Mouse (Mus musculus): ENCODE results near the gene Reep6. TPM values are rescaled to one million over a fixed set of nuclear protein-coding genes. Genes with fewer than 3 reads are reported as not detected.

The Reep6 gene
- not detected for polyA plus RNA-seq (2014; fragmentation: Illumina TruSeq; extraction: RNeasy Lipid Tissue Mini Kit (QIAGEN cat#74804))

DNA sequence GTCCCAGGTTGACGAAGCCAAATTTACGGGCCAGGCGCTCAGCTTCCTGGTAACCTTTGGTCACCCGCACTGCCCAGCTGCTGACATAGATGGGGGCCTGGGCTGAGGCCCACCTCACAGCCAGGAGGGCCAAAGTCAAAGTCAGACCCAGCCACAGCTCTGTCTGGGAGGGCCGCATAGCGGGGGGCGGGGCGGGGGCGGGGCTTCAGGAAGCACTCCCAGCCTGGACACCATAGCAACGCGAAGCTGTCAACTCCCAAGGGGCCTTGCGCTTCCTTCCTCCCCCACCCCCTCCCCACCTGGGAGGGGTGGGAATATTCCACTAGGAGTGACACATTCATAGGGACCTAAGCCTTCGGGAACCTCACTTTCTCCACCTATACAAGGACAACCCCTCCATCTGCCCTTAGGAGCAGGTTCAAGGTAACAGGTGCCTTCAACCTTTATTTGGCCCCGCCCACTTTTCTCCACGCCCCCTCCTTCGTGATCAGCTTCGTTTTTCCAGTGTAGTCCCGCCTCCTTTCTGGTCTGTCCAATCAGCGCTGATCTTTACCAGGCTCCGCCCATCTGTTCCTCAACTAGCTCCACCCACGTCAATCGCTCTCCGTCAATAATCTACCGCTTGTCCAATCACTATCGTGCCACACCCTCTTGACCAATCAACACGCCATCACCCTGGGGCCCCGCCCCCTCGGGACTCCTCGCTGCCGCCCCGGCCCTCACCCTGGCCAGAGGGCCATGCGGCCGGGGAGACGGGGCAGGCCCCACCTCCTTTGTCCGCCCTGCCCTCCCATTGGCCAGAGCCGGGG, at the start of gene Reep6, which contains the start of gene Pcsk4:
Reep6 (plus strand) TSS at position 681 of the 809 bp plus-strand sequence.
Pcsk4 (minus strand) TSS at position 226 of the 809 bp plus-strand sequence.

DNA sequence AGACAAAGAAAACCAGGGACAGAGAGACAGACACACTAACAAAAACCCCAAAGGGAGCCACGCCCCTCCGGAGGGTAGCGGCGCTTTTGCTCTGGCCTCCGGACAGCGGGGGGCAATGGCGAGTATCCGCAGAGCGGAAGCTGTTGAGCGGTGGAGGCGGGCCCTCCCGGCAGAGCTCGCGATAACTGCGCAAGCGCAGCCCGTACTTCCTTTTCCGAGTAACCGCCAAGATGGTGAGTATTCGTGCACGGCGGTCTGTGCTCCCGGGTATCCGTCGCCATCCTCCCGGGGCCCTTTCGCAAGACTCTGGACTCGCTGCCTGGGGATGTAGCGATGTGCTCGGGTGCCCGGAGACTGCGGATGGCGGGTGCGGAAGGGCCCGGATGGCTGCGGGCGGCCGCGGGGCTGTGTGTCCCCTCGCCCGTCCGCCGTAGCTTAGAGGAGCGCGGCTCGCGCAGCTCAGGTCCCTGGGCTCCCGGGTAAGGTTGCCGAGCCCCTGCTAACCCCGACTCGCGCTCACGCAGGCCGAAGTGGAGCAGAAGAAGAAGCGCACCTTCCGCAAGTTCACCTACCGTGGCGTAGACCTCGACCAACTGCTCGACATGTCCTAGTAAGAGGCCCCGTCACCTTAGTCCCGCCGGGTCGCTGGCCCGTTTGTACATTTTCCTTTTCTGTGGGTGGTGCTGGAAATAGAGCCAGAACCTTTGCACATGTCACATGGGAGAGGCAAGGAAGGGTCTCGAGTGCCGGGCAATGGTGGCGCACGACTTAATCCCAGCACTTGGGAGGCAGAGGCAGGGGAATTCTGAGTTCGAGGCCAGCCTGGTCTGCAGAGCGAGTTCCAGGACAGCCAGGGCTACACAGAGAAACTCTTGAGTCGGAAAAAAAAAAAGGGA, 37.3 kb upstream of the Reep6 start, which contains the start of gene Rps15:
Rps15 (plus strand) TSS at position 203 of the 896 bp plus-strand sequence.

DNA sequence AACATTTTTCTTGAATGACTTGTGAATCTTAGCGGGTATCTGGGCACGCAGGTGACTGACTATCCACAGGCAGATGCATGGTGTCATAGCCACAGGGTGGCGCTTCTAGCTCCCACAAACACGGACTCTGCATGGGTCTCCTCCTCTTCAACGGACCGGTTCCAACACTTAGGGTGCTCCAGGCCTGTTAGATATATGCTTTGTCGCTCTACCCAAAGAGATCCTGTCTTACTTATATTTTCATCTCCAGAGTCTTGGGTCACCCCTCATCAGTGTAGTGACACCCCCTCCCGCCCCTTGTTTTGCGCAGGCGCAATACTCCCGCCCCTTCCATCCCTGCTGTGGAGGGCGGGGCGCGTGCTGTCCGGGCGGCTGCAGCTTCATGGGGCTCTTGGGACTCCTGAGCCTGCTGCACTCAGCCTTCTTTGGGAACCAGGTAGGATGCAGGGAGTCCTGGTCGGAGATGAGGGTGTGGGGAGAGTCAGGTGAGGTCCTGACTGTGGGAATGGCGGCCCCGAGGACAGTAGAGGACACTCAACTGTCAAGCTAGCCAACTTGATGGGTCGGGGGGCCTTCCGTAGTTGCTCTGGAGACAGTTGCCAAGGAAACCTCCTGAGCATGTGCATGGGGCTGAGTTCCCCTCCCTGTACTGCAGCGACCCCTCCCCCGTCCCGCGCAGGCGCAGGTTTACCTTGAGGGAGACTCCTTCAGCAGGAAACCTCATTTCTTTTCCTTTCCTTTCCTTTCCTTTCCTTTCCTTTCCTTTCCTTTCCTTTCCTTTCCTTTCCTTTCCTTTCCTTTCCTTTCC, 33.9 kb upstream of the Reep6 start, which contains the start of gene Apc2:
Apc2 (plus strand) TSS at position 360 of the 808 bp plus-strand sequence.

GRCm38 (mm10) chr10:80320340-80320760, 9.4 kb upstream of the Reep6 start, which contains the start of gene 2310011J03Rik:
Gene 2310011J03Rik (minus strand): TSS chr10:80320537.

GRCm38 (mm10) chr10:80348244-80348781, 18.6 kb downstream of the Reep6 start, which contains the start of gene Adamtsl5:
Gene Adamtsl5 (minus strand): TSS chr10:80348412.

GRCm38 (mm10) chr10:80356001-80356682, 26.4 kb downstream of the Reep6 start, which contains the start of gene Plk5:
Gene Plk5 (plus strand): TSS chr10:80356459.

Other genes with a start within 250 kb of the Reep6 start
- 0.29 TPM for gene Sbno2, start 224.4 kb upstream of the Reep6 start, polyA plus RNA-seq (2014; fragmentation: Illumina TruSeq; extraction: RNeasy Lipid Tissue Mini Kit (QIAGEN cat#74804))
- gene Stk11, start 214.2 kb upstream of the Reep6 start, polyA plus RNA-seq (2014; fragmentation: Illumina TruSeq; extraction: RNeasy Lipid Tissue Mini Kit (QIAGEN cat#74804)): 4.8 TPM
- 0.34 TPM for gene Atp5d, start 191.3 kb upstream of the Reep6 start, polyA plus RNA-seq (2014; fragmentation: Illumina TruSeq; extraction: RNeasy Lipid Tissue Mini Kit (QIAGEN cat#74804))
- not detected for gene Cbarp, start 189.1 kb upstream of the Reep6 start, polyA plus RNA-seq (2014; fragmentation: Illumina TruSeq; extraction: RNeasy Lipid Tissue Mini Kit (QIAGEN cat#74804))
- gene Midn, start 181.7 kb upstream of the Reep6 start, polyA plus RNA-seq (2014; fragmentation: Illumina TruSeq; extraction: RNeasy Lipid Tissue Mini Kit (QIAGEN cat#74804)): 10.3 TPM
- gene Cirbp, start 164.0 kb upstream of the Reep6 start, polyA plus RNA-seq (2014; fragmentation: Illumina TruSeq; extraction: RNeasy Lipid Tissue Mini Kit (QIAGEN cat#74804)): 34.8 TPM
- gene 1600002K03Rik, start 157.0 kb upstream of the Reep6 start, polyA plus RNA-seq (2014; fragmentation: Illumina TruSeq; extraction: RNeasy Lipid Tissue Mini Kit (QIAGEN cat#74804)): 1.1 TPM
- gene Efna2, start 150.5 kb upstream of the Reep6 start, polyA plus RNA-seq (2014; fragmentation: Illumina TruSeq; extraction: RNeasy Lipid Tissue Mini Kit (QIAGEN cat#74804)): 5.3 TPM
- 5.4 TPM for gene Mum1, start 103.5 kb upstream of the Reep6 start, polyA plus RNA-seq (2014; fragmentation: Illumina TruSeq; extraction: RNeasy Lipid Tissue Mini Kit (QIAGEN cat#74804))
- gene Ndufs7, start 80.8 kb upstream of the Reep6 start, polyA plus RNA-seq (2014; fragmentation: Illumina TruSeq; extraction: RNeasy Lipid Tissue Mini Kit (QIAGEN cat#74804)): 1.1 TPM
- not detected for gene Gamt, start 68.9 kb upstream of the Reep6 start, polyA plus RNA-seq (2014; fragmentation: Illumina TruSeq; extraction: RNeasy Lipid Tissue Mini Kit (QIAGEN cat#74804))
- 25.0 TPM for gene Dazap1, start 68.5 kb upstream of the Reep6 start, polyA plus RNA-seq (2014; fragmentation: Illumina TruSeq; extraction: RNeasy Lipid Tissue Mini Kit (QIAGEN cat#74804))
- gene Rps15, start 37.5 kb upstream of the Reep6 start, polyA plus RNA-seq (2014; fragmentation: Illumina TruSeq; extraction: RNeasy Lipid Tissue Mini Kit (QIAGEN cat#74804)): not detected
- not detected for gene Apc2, start 34.0 kb upstream of the Reep6 start, polyA plus RNA-seq (2014; fragmentation: Illumina TruSeq; extraction: RNeasy Lipid Tissue Mini Kit (QIAGEN cat#74804))
- gene 2310011J03Rik, start 9.4 kb upstream of the Reep6 start, polyA plus RNA-seq (2014; fragmentation: Illumina TruSeq; extraction: RNeasy Lipid Tissue Mini Kit (QIAGEN cat#74804)): 1.1 TPM
- gene Pcsk4, start 455 bp upstream of the Reep6 start, polyA plus RNA-seq (2014; fragmentation: Illumina TruSeq; extraction: RNeasy Lipid Tissue Mini Kit (QIAGEN cat#74804)): not detected
- not detected for gene Adamtsl5, start 18.5 kb downstream of the Reep6 start, polyA plus RNA-seq (2014; fragmentation: Illumina TruSeq; extraction: RNeasy Lipid Tissue Mini Kit (QIAGEN cat#74804))
- not detected for gene Plk5, start 26.5 kb downstream of the Reep6 start, polyA plus RNA-seq (2014; fragmentation: Illumina TruSeq; extraction: RNeasy Lipid Tissue Mini Kit (QIAGEN cat#74804))
- gene Mex3d, start 57.7 kb downstream of the Reep6 start, polyA plus RNA-seq (2014; fragmentation: Illumina TruSeq; extraction: RNeasy Lipid Tissue Mini Kit (QIAGEN cat#74804)): 29.8 TPM
- gene Mbd3, start 69.6 kb downstream of the Reep6 start, polyA plus RNA-seq (2014; fragmentation: Illumina TruSeq; extraction: RNeasy Lipid Tissue Mini Kit (QIAGEN cat#74804)): not detected
- not detected for gene Uqcr11, start 76.9 kb downstream of the Reep6 start, polyA plus RNA-seq (2014; fragmentation: Illumina TruSeq; extraction: RNeasy Lipid Tissue Mini Kit (QIAGEN cat#74804))
- gene Tcf3, start 103.7 kb downstream of the Reep6 start, polyA plus RNA-seq (2014; fragmentation: Illumina TruSeq; extraction: RNeasy Lipid Tissue Mini Kit (QIAGEN cat#74804)): 6.6 TPM
- gene Onecut3, start 164.9 kb downstream of the Reep6 start, polyA plus RNA-seq (2014; fragmentation: Illumina TruSeq; extraction: RNeasy Lipid Tissue Mini Kit (QIAGEN cat#74804)): not detected
- not detected for gene Atp8b3, start 209.2 kb downstream of the Reep6 start, polyA plus RNA-seq (2014; fragmentation: Illumina TruSeq; extraction: RNeasy Lipid Tissue Mini Kit (QIAGEN cat#74804))
- gene Rexo1, start 231.6 kb downstream of the Reep6 start, polyA plus RNA-seq (2014; fragmentation: Illumina TruSeq; extraction: RNeasy Lipid Tissue Mini Kit (QIAGEN cat#74804)): 0.77 TPM
- gene Klf16, start 247.4 kb downstream of the Reep6 start, polyA plus RNA-seq (2014; fragmentation: Illumina TruSeq; extraction: RNeasy Lipid Tissue Mini Kit (QIAGEN cat#74804)): 3.8 TPM

Data from ovary, adult 10 weeks (tissue).